Mouse (Mus musculus): ENCODE measurements around the gene Krt20.
A peak's percentile ranks its signal among the peaks of the same experiment; 100 is the strongest.

The Krt20 gene

GRCm38 (mm10) chr11:99437972-99438371, at the start of gene Krt20:
Gene Krt20, minus strand, starts transcription at chr11:99438150.
- DNase-seq (ENCODE audit: low read depth, low spot score) = no peak

- no peak for DNase-seq (ENCODE audit: low read depth, low spot score)
Measured at GRCm38 (mm10) chr11:99474981-99475380, 37.0 kb upstream of the Krt20 start.

- DNase-seq (ENCODE audit: low read depth, low spot score) = no peak
Measured at GRCm38 (mm10) chr11:99473433-99473832, 35.5 kb upstream of the Krt20 start.

- no peak for DNase-seq (ENCODE audit: low read depth, low spot score)
Measured at GRCm38 (mm10) chr11:99472405-99472804, 34.5 kb upstream of the Krt20 start.

GRCm38 (mm10) chr11:99471946-99472345, 34.0 kb upstream of the Krt20 start:
- DNase-seq (ENCODE audit: low read depth, low spot score) = no peak

GRCm38 (mm10) chr11:99469228-99469627, 31.3 kb upstream of the Krt20 start:
- no peak for DNase-seq (ENCODE audit: low read depth, low spot score)

- DNase-seq (ENCODE audit: low read depth, low spot score) = no peak
Measured at GRCm38 (mm10) chr11:99468566-99468965, 30.6 kb upstream of the Krt20 start.

- DNase-seq (ENCODE audit: low read depth, low spot score) = peak; percentile 60
Measured at GRCm38 (mm10) chr11:99466316-99466715, 28.4 kb upstream of the Krt20 start.

GRCm38 (mm10) chr11:99464836-99465235, 26.9 kb upstream of the Krt20 start:
- peak; percentile 65 for DNase-seq (ENCODE audit: low read depth, low spot score)

GRCm38 (mm10) chr11:99463155-99463554, 25.2 kb upstream of the Krt20 start:
- DNase-seq (ENCODE audit: low read depth, low spot score) = peak; percentile 43

GRCm38 (mm10) chr11:99461736-99462135, 23.8 kb upstream of the Krt20 start:
- DNase-seq (ENCODE audit: low read depth, low spot score) = no peak

- DNase-seq (ENCODE audit: low read depth, low spot score) = no peak
Measured at GRCm38 (mm10) chr11:99458887-99459286, 20.9 kb upstream of the Krt20 start.

- no peak for DNase-seq (ENCODE audit: low read depth, low spot score)
Measured at GRCm38 (mm10) chr11:99454759-99455158, 16.8 kb upstream of the Krt20 start.

- no peak for DNase-seq (ENCODE audit: low read depth, low spot score)
Measured at GRCm38 (mm10) chr11:99454044-99454443, 16.1 kb upstream of the Krt20 start.

GRCm38 (mm10) chr11:99448769-99449168, 10.8 kb upstream of the Krt20 start:
- no peak for DNase-seq (ENCODE audit: low read depth, low spot score)

- no peak for DNase-seq (ENCODE audit: low read depth, low spot score)
Measured at GRCm38 (mm10) chr11:99441220-99441619, 3.3 kb upstream of the Krt20 start.

GRCm38 (mm10) chr11:99439465-99439864, 1.5 kb upstream of the Krt20 start:
- no peak for DNase-seq (ENCODE audit: low read depth, low spot score)

GRCm38 (mm10) chr11:99436625-99437024, 1.3 kb downstream of the Krt20 start:
- DNase-seq (ENCODE audit: low read depth, low spot score) = no peak

GRCm38 (mm10) chr11:99430670-99431069, 7.3 kb downstream of the Krt20 start:
- no peak for DNase-seq (ENCODE audit: low read depth, low spot score)

- no peak for DNase-seq (ENCODE audit: low read depth, low spot score)
Measured at GRCm38 (mm10) chr11:99422159-99422558, 15.8 kb downstream of the Krt20 start, which contains the start of gene Krt12. Gene Krt12, minus strand, starts transcription at chr11:99422259.

- no peak for DNase-seq (ENCODE audit: low read depth, low spot score)
Measured at GRCm38 (mm10) chr11:99420586-99420985, 17.4 kb downstream of the Krt20 start.

GRCm38 (mm10) chr11:99417819-99418218, 20.1 kb downstream of the Krt20 start:
- DNase-seq (ENCODE audit: low read depth, low spot score) = no peak

- DNase-seq (ENCODE audit: low read depth, low spot score) = peak; percentile 93
Measured at GRCm38 (mm10) chr11:99416902-99417301, 21.0 kb downstream of the Krt20 start.

GRCm38 (mm10) chr11:99414463-99415147, 23.3 kb downstream of the Krt20 start:
- no peak for DNase-seq (ENCODE audit: low read depth, low spot score)
